Mouse (Mus musculus): ENCODE measurements around the gene Adamtsl5. TPM values are rescaled to one million over a fixed set of nuclear protein-coding genes. Genes with fewer than 3 reads are reported as not detected.
A peak's percentile ranks its signal among the peaks of the same experiment; 100 is the strongest.

Adamtsl5 gene
- 27.2 and 34.8 TPM in 2 replicates for polyA plus RNA-seq (2012; ENCODE audit: insufficient read depth, low replicate concordance)

- Histone ChIP-seq H3K4me3 (replicated peaks) (peak within 1 kb of the TSS; percentile 93), H3K36me3 (replicated peaks; ENCODE audit: low read length) (no peaks in the 10 kb centered on the region), H3K9me3 (no peaks in the 10 kb centered on the region), H3K4me1 (peaks cover 84% of the 10 kb centered on the region), H3K27me3 (replicated peaks) (peaks cover 54% of the 10 kb centered on the region)
- TF ChIP-seq GATA1 (IDR thresholded peaks at IDR 0.05; ENCODE audit: borderline replicate concordance, low read length) (no peak), FLI1 (IDR thresholded peaks at IDR 0.05; ENCODE audit: low read length) (no peak)
Observed at GRCm38 (mm10) chr10:80348244-80348781, at the start of gene Adamtsl5. Gene Adamtsl5, minus strand, starts transcription at chr10:80348412.

GRCm38 (mm10) chr10:80397524-80398173, 49.4 kb upstream of the Adamtsl5 start:
- H3K4me3 ChIP-seq (replicated peaks) = peak overlapping the region; percentile 91
- no peaks in the 10 kb centered on the region for H3K9me3 ChIP-seq
- H3K36me3 ChIP-seq (replicated peaks; ENCODE audit: low read length) = peaks cover 66% of the 10 kb centered on the region
- H3K4me1 ChIP-seq = peaks cover 67% of the 10 kb centered on the region
- H3K27me3 ChIP-seq (replicated peaks) = no peaks in the 10 kb centered on the region
- TF ChIP-seq GATA1 (IDR thresholded peaks at IDR 0.05; ENCODE audit: borderline replicate concordance, low read length) (no peak), FLI1 (IDR thresholded peaks at IDR 0.05; ENCODE audit: low read length) (no peak)

- Histone ChIP-seq H3K27me3 (replicated peaks) (no peaks in the 10 kb centered on the region), H3K4me3 (replicated peaks) (peak overlapping the region; percentile 91), H3K9me3 (no peaks in the 10 kb centered on the region), H3K36me3 (replicated peaks; ENCODE audit: low read length) (peaks cover 67% of the 10 kb centered on the region), H3K4me1 (peaks cover 67% of the 10 kb centered on the region)
- TF ChIP-seq FLI1 (IDR thresholded peaks at IDR 0.05; ENCODE audit: low read length) = no peak
- TF ChIP-seq GATA1 (IDR thresholded peaks at IDR 0.05; ENCODE audit: borderline replicate concordance, low read length) = no peak
Observed at GRCm38 (mm10) chr10:80396822-80397523, 48.8 kb upstream of the Adamtsl5 start.

GRCm38 (mm10) chr10:80395025-80395627, 46.9 kb upstream of the Adamtsl5 start:
- Histone ChIP-seq H3K4me3 (replicated peaks) (no peak overlapping the region), H3K9me3 (no peaks in the 10 kb centered on the region), H3K4me1 (peaks cover 53% of the 10 kb centered on the region), H3K27me3 (replicated peaks) (no peaks in the 10 kb centered on the region), H3K36me3 (replicated peaks; ENCODE audit: low read length) (peaks cover 73% of the 10 kb centered on the region)
- no peak for TF ChIP-seq GATA1 (IDR thresholded peaks at IDR 0.05; ENCODE audit: borderline replicate concordance, low read length)
- no peak for TF ChIP-seq FLI1 (IDR thresholded peaks at IDR 0.05; ENCODE audit: low read length)

- no peak overlapping the region for H3K4me3 ChIP-seq (replicated peaks)
- TF ChIP-seq GATA1 (IDR thresholded peaks at IDR 0.05; ENCODE audit: borderline replicate concordance, low read length) = no peak
- TF ChIP-seq FLI1 (IDR thresholded peaks at IDR 0.05; ENCODE audit: low read length) = no peak
- H3K9me3 ChIP-seq = no peaks in the 10 kb centered on the region
- peaks cover 81% of the 10 kb centered on the region for H3K36me3 ChIP-seq (replicated peaks; ENCODE audit: low read length)
- no peaks in the 10 kb centered on the region for H3K27me3 ChIP-seq (replicated peaks)
- H3K4me1 ChIP-seq = peaks cover 64% of the 10 kb centered on the region
Observed at GRCm38 (mm10) chr10:80392687-80393086, 44.5 kb upstream of the Adamtsl5 start.

- no peak overlapping the region for H3K4me3 ChIP-seq (replicated peaks)
- no peaks in the 10 kb centered on the region for H3K9me3 ChIP-seq
- no peak for TF ChIP-seq FLI1 (IDR thresholded peaks at IDR 0.05; ENCODE audit: low read length)
- TF ChIP-seq GATA1 (IDR thresholded peaks at IDR 0.05; ENCODE audit: borderline replicate concordance, low read length) = no peak
- H3K27me3 ChIP-seq (replicated peaks) = peaks cover 11% of the 10 kb centered on the region
- peaks cover 62% of the 10 kb centered on the region for H3K36me3 ChIP-seq (replicated peaks; ENCODE audit: low read length)
- peaks cover 59% of the 10 kb centered on the region for H3K4me1 ChIP-seq
Observed at GRCm38 (mm10) chr10:80390697-80391096, 42.5 kb upstream of the Adamtsl5 start.

- no peak for TF ChIP-seq FLI1 (IDR thresholded peaks at IDR 0.05; ENCODE audit: low read length)
- TF ChIP-seq GATA1 (IDR thresholded peaks at IDR 0.05; ENCODE audit: borderline replicate concordance, low read length) = no peak
- no peaks in the 10 kb centered on the region for H3K9me3 ChIP-seq
- H3K27me3 ChIP-seq (replicated peaks) = peaks cover 15% of the 10 kb centered on the region
- peaks cover 52% of the 10 kb centered on the region for H3K36me3 ChIP-seq (replicated peaks; ENCODE audit: low read length)
- no peak overlapping the region for H3K4me3 ChIP-seq (replicated peaks)
- H3K4me1 ChIP-seq = peaks cover 62% of the 10 kb centered on the region
Observed at GRCm38 (mm10) chr10:80389185-80389708, 41.0 kb upstream of the Adamtsl5 start.

GRCm38 (mm10) chr10:80388731-80389130, 40.5 kb upstream of the Adamtsl5 start:
- Histone ChIP-seq H3K36me3 (replicated peaks; ENCODE audit: low read length) (peaks cover 46% of the 10 kb centered on the region), H3K27me3 (replicated peaks) (peaks cover 15% of the 10 kb centered on the region), H3K4me3 (replicated peaks) (peak overlapping the region; percentile 97), H3K9me3 (no peaks in the 10 kb centered on the region), H3K4me1 (peaks cover 62% of the 10 kb centered on the region)
- TF ChIP-seq GATA1 (IDR thresholded peaks at IDR 0.05; ENCODE audit: borderline replicate concordance, low read length) (no peak), FLI1 (IDR thresholded peaks at IDR 0.05; ENCODE audit: low read length) (no peak)

- Histone ChIP-seq H3K4me1 (peaks cover 71% of the 10 kb centered on the region), H3K9me3 (no peaks in the 10 kb centered on the region), H3K36me3 (replicated peaks; ENCODE audit: low read length) (peaks cover 45% of the 10 kb centered on the region), H3K4me3 (replicated peaks) (peak within 1 kb of the TSS; percentile 97), H3K27me3 (replicated peaks) (peaks cover 15% of the 10 kb centered on the region)
- TF ChIP-seq FLI1 (IDR thresholded peaks at IDR 0.05; ENCODE audit: low read length) (no peak), GATA1 (IDR thresholded peaks at IDR 0.05; ENCODE audit: borderline replicate concordance, low read length) (no peak)
Observed at GRCm38 (mm10) chr10:80387522-80387959, 39.3 kb upstream of the Adamtsl5 start, which contains the start of gene Mex3d. Gene Mex3d, minus strand, starts transcription at chr10:80387659.

All from megakaryocyte, embryonic 14.5 days (primary cell).